In genomic region chr14:24232641-24233633, GRCm38 (mm10) we compare ENCODE assay signal across 9 mouse cellular contexts. TPM values are rescaled to one million over a fixed set of nuclear protein-coding genes. Genes with fewer than 3 reads are reported as not detected.
DNase-seq lines count a peak whose midpoint lies in the region; ATAC-seq and TF ChIP-seq lines count a peak whose summit lies in the region.
"Had no signal": no experiment of that assay in that cellular context is flagged by ENCODE, and none has a peak within 500 bp of the region (broad histone marks: within the 10 kb centered on the region; RNA-seq: fewer than 3 reads in every experiment).

No protein-coding gene starts in this region.

- no peaks in the 10 kb centered on the region for H3K9me3 ChIP-seq in hindbrain, embryonic 12.5 days (replicated peaks)
- H3K9me3 ChIP-seq in hindbrain, embryonic 11.5 days (ENCODE audit: control insufficient read depth, low read length) = no peaks in the 10 kb centered on the region

- TF ChIP-seq CTCF in embryonic fibroblast, embryonic 13.5 days (IDR thresholded peaks at IDR 0.05; ENCODE audit: borderline replicate concordance, insufficient read depth, low read length) = no peak
- no peak for TF ChIP-seq CTCF in layer of hippocampus, adult 2 months (conservative IDR thresholded peaks at IDR 0.05)

- no peak for TF ChIP-seq POLR2A in embryonic fibroblast, embryonic 13.5 days (IDR thresholded peaks at IDR 0.05; ENCODE audit: low read depth, low read length)

- DNase-seq in hindbrain, embryonic 11.5 days (ENCODE audit: low spot score) = no peak
- DNase-seq in NIH3T3 (ENCODE audit: low read depth) = peak; percentile 86
- DNase-seq in layer of hippocampus, adult 2 months (ENCODE audit: low spot score in 2 of 2) = peak; percentile 42 to 62
- DNase-seq in right cerebral cortex, postnatal 14 days = peak; percentile 25
- DNase-seq in lung, postnatal 10 days = no peak

- no peaks in the 10 kb centered on the region for H3K36me3 ChIP-seq in hindbrain, embryonic 12.5 days
- H3K36me3 ChIP-seq in hindbrain, embryonic 11.5 days (ENCODE audit: control insufficient read depth, insufficient read depth, low read length) = no peaks in the 10 kb centered on the region

- ATAC-seq in hindbrain, embryonic 12.5 days (ENCODE audit: low FRiP score) = no peak
- ATAC-seq in hindbrain, embryonic 11.5 days (ENCODE audit: low FRiP score) = no peak
- ATAC-seq in cerebellum, adult (ENCODE audit: insufficient number of reproducible peaks, low FRiP score, low TSS enrichment) = no peak

- H3K4me2 ChIP-seq in hindbrain, embryonic 12.5 days (replicated peaks) = no peak overlapping the region
- no peak overlapping the region for H3K4me2 ChIP-seq in hindbrain, embryonic 11.5 days (replicated peaks; ENCODE audit: low read depth, low read length)

- no peak overlapping the region for H3K4me3 ChIP-seq in hindbrain, embryonic 12.5 days
- no peak overlapping the region for H3K4me3 ChIP-seq in hindbrain, embryonic 11.5 days (ENCODE audit: low read depth, low read length)
- no peak overlapping the region for H3K4me3 ChIP-seq in embryonic fibroblast, embryonic 13.5 days (ENCODE audit: insufficient read depth, low read length)
- no peak overlapping the region for H3K4me3 ChIP-seq in layer of hippocampus, adult 2 months

- peak overlapping the region; percentile 52 for H3K27ac ChIP-seq in hindbrain, embryonic 12.5 days
- H3K27ac ChIP-seq in hindbrain, embryonic 11.5 days (ENCODE audit: low read depth, low read length) = no peak overlapping the region
- H3K27ac ChIP-seq in embryonic fibroblast, embryonic 13.5 days (ENCODE audit: insufficient read depth, low read length) = peak overlapping the region; percentile 39; the same call in 1 of the 2 replicates
- H3K27ac ChIP-seq in layer of hippocampus, adult 2 months = peak overlapping the region; percentile 86

- H3K27me3 ChIP-seq in hindbrain, embryonic 12.5 days = no peaks in the 10 kb centered on the region
- H3K27me3 ChIP-seq in hindbrain, embryonic 11.5 days (ENCODE audit: control insufficient read depth, insufficient read depth, low read length) = no peaks in the 10 kb centered on the region

- peaks cover 12% of the 10 kb centered on the region for H3K4me1 ChIP-seq in hindbrain, embryonic 12.5 days
- 0 out of 2 replicates have a peak, but pooled peaks cover 2% of the 10 kb centered on the region for H3K4me1 ChIP-seq in hindbrain, embryonic 11.5 days (replicated peaks; ENCODE audit: control insufficient read depth, insufficient read depth, low read length)
- peaks cover 19% of the 10 kb centered on the region for H3K4me1 ChIP-seq in embryonic fibroblast, embryonic 13.5 days (ENCODE audit: control insufficient read depth, insufficient read depth, low read length)

- 67% methylated on average over 11 of the region's 12 CpGs for WGBS in hindbrain, embryonic 12.5 days
- 66% methylated on average over 12 of the region's 12 CpGs for WGBS in hindbrain, embryonic 11.5 days

- no peak overlapping the region for H3K9ac ChIP-seq in hindbrain, embryonic 12.5 days
- H3K9ac ChIP-seq in hindbrain, embryonic 11.5 days (ENCODE audit: low read depth, low read length) = no peak overlapping the region

RNA-seq across cellular contexts. Expression of gene Dlg5, which starts 12.8 kb away (rescaled TPM):
- 21.8 and 23.6 TPM in 2 replicates for polyA plus RNA-seq in hindbrain, embryonic 12.5 days (2016; fragmentation: Nextera tagmentation; extraction: Ambion mirVana)
- 20.8 and 26.9 TPM in 2 replicates for polyA plus RNA-seq in hindbrain, embryonic 11.5 days (2014; fragmentation: Nextera tagmentation; extraction: Ambion mirVana)
- polyA plus RNA-seq in embryonic fibroblast, embryonic 13.5 days (2011; ENCODE audit: insufficient read length, low read depth, missing spikeins) = 60.8 and 79.5 TPM in 2 replicates
- 10 to 100 TPM; 62.7 to 64.0 TPM for total RNA-seq in layer of hippocampus, adult 2 months (2021)
- total RNA-seq: neutrophil, adult 5-6 weeks had no signal

Comparison
In these comparisons a context has a peak if more than half of its experiments do, and no peak if none do; other contexts are left out.
1. DNase-seq: peak in NIH3T3 (single experiment), layer of hippocampus, adult 2 months (2 of 2) and right cerebral cortex, postnatal 14 days (single experiment); none in hindbrain, embryonic 11.5 days (single experiment) and lung, postnatal 10 days (single experiment).